Mouse (Mus musculus): Measurements from ENCODE around the gene Ttll1.

- TF ChIP-seq CTCF (conservative IDR thresholded peaks at IDR 0.05 in 1 of 2, IDR thresholded peaks at IDR 0.05 in 1 of 2; ENCODE audit: low read depth in 2 of 2, low read length in 2 of 2) (no peak), ETS1 (conservative IDR thresholded peaks at IDR 0.05; ENCODE audit: low read depth, low read length) (no peak), MAX (IDR thresholded peaks at IDR 0.05; ENCODE audit: low read length) (no peak), JUND (conservative IDR thresholded peaks at IDR 0.05; ENCODE audit: low read depth, low read length) (no peak), POLR2A (IDR thresholded peaks at IDR 0.05; ENCODE audit: low read depth, low read length) (no peak)
These were observed 56.8 kb downstream of the Ttll1 start for GRCm38 (mm10) chr15:83453879-83454278.
